Mouse (Mus musculus) skeletal muscle tissue, adult 2 months (tissue): ENCODE measurements at regions not wholly inside any gene's neighbourhood (a gene's known extent, or its start where the extent isn't known, plus 50 kb on each side); places are given as distances from the start of the nearest gene placed in this dataset.
A peak's percentile ranks its signal among the peaks of the same experiment; 100 is the strongest.

Experiments
- DNase-seq: peaks from one replicate; pipeline ENCODE4 v3.0.0-alpha.2; 2012; ENCODE audit warnings: low read depth, low spot score

- no peak for DNase-seq
Measured at GRCm38 (mm10) chr8:66756639-66757038, 59.6 kb downstream of the Npy1r start.

GRCm38 (mm10) chr8:66757830-66758229 lies 60.8 kb downstream of the Npy1r start:
- DNase-seq = no peak

- DNase-seq = no peak
Measured at GRCm38 (mm10) chr8:66758519-66758918, 61.5 kb downstream of the Npy1r start.

- no peak for DNase-seq
Measured at GRCm38 (mm10) chr8:66759716-66760115, 62.7 kb downstream of the Npy1r start.

GRCm38 (mm10) chr8:66760958-66761583 lies 64.1 kb downstream of the Npy1r start:
- no peak for DNase-seq

- no peak for DNase-seq
Measured at GRCm38 (mm10) chr8:66764992-66765528, 68.1 kb downstream of the Npy1r start.

- no peak for DNase-seq
Measured at GRCm38 (mm10) chr8:66768379-66768969, 71.5 kb downstream of the Npy1r start.

GRCm38 (mm10) chr8:66771111-66771510 lies 74.1 kb downstream of the Npy1r start:
- DNase-seq = no peak

GRCm38 (mm10) chr8:66772653-66773052 lies 75.7 kb downstream of the Npy1r start:
- peak; percentile 39 for DNase-seq

- no peak for DNase-seq
Measured at GRCm38 (mm10) chr8:66777115-66777877, 80.3 kb downstream of the Npy1r start.

GRCm38 (mm10) chr8:66779622-66780021 lies 80.4 kb upstream of the Naf1 start:
- DNase-seq = no peak

GRCm38 (mm10) chr8:66782656-66783055 lies 77.4 kb upstream of the Naf1 start:
- no peak for DNase-seq

GRCm38 (mm10) chr8:66785996-66786395 lies 74.0 kb upstream of the Naf1 start:
- DNase-seq = no peak
